Mouse (Mus musculus): ENCODE data around the gene Zfand2a.

Zfand2a gene

GRCm38 (mm10) chr5:139432333-139432732 lies 52.0 kb downstream of the Zfand2a start:
- DNase-seq (ENCODE audit: low spot score in 2 of 2) = no peak

DNA sequence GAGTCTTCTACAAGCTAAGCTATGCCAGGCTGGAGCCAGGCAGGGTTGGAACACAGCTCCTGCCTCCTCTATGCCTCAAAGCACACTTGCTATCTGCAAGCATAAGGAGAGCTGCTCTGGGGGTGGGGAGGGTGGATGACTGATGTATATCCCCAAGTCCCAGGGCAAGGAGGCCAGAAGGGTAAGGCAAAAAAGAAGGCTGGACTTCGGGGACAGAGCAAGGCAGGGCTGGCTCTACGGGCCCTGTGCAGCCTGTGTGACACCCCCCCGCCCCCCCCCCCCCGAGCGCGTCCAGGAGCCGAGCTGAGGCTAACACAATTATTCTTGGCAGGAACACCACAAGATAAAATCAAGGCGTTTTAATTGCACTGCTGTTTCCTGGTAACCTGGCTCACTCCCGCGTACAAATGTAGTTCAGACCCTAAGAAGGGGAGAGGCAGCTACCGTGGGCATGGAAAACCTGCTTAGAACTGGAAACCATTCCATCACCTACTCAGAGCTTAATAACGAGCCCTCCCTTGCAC lies 54.5 kb downstream of the Zfand2a start:
- DNase-seq (ENCODE audit: low spot score in 2 of 2) = peak in 1 of 2 experiments; percentile 53

GRCm38 (mm10) chr5:139427989-139428388 lies 56.4 kb downstream of the Zfand2a start:
- DNase-seq (ENCODE audit: low spot score in 2 of 2) = no peak

DNA sequence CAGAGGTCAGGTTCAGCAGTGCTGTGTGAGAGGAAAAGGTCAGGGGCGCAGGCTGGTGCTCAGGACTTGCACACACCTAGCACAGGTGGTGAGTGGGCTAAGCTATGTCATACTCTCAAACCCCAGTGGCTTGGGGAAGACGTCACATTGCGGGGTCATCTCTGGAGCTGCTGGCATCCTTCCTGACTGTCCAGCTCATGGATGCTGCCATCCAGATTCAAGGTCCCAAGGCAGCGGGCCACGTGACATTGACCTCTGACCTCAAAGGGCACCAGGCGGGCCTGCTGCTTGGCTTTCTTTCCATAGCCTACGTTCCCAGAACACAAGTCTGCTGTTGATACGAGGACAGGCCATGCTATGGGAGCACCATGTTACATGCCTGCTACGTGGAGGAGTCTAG lies 57.3 kb downstream of the Zfand2a start:
- DNase-seq (ENCODE audit: low spot score in 2 of 2) = no peak

DNA sequence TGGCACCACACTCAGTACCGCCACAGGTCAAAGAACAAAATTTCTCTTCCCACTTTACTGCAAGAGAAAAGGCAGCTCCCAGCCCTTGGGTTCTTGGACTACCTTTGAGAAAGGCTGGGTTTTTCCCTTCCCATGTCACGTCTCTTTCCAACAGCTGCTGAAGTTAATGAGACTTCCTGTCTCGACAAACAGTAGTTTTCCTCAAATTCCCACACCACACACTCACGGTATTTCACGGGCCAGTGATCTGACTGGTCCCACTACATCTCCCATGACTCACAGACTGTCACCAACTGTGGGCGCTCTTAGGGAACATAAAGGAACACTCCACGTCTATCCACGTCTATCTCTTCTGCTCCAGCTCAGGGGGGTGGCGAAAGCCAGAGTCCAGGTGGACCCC lies 59.2 kb downstream of the Zfand2a start:
- DNase-seq (ENCODE audit: low spot score in 2 of 2) = no peak

DNA sequence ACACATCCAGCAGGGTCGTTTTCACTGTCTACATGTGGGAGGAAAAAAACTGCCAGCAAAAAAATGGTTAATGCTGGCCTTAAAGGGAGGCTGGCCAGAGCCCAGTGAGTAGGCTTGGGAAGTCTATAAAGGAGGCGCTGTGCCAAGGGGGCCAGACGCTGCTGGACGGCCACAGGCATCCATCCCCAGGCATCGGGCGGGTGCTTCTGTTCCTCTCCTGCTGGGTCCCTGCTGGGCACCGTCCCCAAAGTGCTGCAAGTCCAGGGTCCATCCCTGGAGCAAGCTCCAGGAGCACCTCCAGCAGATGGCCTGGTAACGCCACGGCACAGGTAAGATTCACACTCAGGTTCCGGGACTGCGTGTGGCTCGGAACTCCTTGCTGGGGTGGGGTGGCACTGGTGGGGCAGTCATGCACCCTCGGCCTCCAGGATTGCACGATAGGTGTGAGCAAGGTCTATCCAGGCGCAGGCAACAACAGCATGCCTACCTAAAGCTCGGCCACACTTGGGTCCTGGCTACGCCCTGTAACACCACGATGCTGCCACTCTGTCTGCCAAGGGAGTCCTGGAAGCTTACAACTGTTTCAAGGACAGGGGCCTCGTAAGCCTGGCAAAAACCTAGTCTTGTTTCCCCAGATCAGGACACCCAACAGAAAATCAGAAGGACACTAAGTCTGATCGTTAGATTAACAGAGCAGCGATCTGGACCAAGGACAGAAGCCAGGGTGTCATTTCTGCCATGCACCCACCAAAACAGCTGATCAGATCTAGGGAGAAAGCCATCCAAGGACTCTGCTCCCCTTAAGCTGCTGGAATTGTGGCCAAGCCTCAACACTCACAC lies 61.1 kb downstream of the Zfand2a start, which contains the start of gene Gper1:
TSS of gene Gper1 (plus strand) at position 126 of the 840 bp plus-strand sequence.
- DNase-seq (ENCODE audit: low spot score in 2 of 2) = no peak

Measured in right cerebral cortex, adult 2 months (tissue).